Mouse (Mus musculus): ENCODE data around the gene Hoxa9.

Gene Hoxa9

DNA sequence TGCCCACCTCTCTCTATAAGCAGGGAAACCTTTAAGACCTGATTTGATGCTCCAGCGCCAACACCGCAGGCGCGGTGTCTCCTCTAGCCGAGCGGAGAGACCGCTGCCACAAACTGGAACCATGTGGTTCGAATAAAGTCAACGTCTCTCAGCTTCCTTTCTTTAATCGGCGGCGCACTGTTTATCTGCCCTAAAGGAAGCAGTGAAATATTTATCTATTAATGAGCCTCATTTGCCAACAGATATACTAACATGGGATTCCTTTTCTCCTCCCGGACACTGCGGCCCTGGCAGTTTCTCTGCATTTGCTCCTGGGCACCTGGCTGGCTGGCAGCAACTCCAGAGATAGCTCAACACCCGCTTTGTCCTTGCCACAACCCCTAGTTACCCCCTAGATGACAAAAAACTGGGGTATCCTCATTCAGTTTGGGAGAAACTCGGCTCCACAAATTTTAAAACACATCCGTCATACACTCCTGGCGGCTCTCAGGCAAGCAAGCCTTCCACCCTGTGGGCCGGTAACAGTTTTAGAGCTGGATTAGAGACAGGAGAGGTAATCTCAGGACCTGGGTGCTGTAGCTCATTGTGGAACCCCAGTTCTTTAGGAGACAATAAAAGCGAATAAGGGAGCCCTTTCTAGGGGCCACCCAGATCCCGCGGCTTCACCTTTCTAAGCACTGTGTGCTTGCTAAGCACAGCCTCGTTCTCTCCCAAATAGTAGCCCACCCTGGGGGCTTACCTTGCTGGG lies 12.8 kb downstream of the Hoxa9 start:
- DNase-seq (ENCODE audit: low read depth, low spot score) = peak; percentile 65

DNA sequence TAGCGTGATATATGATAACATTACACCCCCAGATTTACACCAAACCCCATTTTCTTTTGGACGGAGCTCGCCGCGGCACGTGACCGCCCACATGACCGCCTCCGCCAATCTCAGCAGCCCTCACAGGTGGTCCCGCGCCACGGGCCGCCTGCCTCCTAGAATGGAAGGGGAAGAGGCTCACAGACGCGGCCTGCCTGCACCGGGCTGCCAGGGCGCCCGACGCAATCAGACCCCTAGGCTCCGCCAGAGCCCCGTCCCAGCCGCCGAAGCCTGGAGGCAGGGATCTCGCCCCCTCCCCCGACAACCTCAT lies 13.5 kb downstream of the Hoxa9 start:
- DNase-seq (ENCODE audit: low read depth, low spot score) = peak; percentile 87

DNA sequence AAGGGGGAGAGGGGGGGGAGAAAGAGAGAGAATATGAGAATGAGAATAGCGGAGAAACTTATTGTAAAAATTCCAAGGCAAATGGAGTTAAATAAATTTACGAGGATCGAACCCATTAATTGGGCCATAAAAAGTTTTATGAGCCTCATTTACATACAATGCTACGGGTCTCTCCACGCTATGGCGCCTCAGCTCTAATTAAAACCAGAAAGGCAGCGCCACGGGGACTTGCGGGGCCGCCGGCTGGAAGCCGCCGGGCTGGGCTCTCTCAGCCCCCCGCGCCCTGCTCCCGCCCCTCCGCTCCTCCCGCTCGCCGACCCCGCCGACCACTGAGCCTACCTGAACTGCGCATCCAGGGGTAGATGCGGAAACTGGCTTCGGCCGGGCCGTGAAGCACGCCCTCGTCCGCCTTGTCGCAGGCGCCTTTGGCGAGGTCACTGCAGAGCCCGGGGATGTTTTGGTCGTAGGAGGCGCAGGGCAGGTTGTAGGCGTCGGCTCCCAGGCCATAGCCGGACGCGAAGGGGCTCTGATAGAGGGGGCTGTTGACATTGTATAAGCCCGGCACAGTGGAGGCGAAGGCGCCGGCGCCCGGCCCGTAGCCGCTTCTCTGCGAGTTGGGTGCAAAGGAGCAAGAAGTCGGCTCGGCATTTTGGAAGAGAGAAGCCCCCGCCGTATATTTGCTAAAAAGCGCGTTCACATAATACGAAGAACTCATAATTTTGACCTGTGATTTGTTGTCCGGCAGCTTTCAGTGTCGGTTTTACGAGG lies 14.0 kb downstream of the Hoxa9 start:
- DNase-seq (ENCODE audit: low read depth, low spot score) = peak; percentile 67

DNA sequence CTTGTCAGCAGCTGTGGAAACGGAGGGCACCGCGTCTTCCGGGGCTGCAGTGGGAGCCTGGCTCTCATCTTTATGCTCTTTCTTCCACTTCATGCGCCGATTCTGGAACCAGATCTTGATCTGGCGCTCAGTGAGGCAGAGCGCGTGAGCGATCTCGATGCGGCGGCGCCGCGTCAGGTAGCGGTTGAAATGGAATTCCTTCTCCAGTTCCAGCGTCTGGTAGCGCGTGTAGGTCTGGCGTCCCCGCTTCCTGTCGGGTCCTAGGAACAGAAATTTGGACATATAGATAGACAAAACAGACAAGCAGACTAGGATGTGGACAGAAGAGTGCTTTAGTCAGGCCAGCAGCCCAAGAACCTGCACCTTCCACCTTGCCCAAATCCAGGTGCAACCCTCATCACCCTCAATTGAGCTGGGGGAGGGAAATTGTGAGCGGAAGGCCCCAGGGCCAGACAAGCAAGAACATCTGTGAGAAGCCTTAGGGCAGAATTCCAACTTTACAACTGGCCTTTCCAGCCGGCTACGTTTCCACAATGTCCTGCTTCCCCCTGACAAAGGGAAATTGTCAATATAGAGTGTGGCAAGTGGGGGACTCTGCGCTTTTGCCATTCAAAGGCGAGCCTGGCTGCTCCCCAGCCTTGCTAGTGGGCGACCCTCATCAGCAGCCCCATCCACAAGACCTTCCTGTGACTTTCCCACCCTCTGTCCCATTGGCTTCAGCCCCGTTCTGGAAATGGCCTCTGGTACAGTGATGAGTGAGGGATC lies 14.9 kb downstream of the Hoxa9 start:
- peak; percentile 66 for DNase-seq (ENCODE audit: low read depth, low spot score)

DNA sequence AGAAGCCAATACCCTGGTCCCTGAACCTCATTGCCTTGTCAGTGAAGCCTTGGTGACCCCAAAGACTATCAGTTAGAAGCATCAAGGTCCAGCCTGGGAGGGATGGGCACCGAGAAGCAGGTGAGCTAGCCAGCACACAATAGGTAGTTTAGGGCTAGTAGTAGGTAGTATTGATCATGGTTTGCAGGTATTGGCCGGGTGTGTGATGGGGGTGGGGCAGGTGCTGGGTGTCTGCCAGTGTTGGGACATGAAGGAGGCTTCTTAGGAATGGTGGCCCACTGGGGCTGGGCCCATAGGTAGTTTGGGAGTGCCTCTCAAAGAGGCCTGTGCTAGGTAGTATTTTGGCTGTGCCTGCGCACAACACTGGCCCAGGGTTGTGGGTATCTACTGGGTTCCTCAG lies 15.8 kb downstream of the Hoxa9 start:
- DNase-seq (ENCODE audit: low read depth, low spot score) = peak; percentile 5

DNA sequence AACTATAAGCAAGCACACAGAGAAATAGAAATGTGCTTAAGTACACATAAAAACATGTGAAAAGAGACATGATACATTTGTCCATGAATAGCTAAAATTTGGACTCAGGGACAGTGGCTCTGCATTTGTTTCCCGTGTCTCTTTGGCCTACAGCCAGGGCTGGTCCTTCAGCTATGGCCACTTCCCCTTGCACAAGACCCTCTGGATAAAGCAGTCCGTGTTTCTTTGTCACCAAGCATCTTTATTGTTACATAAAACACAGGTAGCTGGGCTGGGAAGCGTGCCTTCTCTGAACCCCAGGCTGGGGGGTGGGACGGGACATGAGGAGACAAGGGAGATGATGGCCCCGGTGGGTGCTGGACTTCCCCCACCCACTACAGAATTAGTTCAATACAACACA lies 16.6 kb downstream of the Hoxa9 start:
- no peak for DNase-seq (ENCODE audit: low read depth, low spot score)

DNA sequence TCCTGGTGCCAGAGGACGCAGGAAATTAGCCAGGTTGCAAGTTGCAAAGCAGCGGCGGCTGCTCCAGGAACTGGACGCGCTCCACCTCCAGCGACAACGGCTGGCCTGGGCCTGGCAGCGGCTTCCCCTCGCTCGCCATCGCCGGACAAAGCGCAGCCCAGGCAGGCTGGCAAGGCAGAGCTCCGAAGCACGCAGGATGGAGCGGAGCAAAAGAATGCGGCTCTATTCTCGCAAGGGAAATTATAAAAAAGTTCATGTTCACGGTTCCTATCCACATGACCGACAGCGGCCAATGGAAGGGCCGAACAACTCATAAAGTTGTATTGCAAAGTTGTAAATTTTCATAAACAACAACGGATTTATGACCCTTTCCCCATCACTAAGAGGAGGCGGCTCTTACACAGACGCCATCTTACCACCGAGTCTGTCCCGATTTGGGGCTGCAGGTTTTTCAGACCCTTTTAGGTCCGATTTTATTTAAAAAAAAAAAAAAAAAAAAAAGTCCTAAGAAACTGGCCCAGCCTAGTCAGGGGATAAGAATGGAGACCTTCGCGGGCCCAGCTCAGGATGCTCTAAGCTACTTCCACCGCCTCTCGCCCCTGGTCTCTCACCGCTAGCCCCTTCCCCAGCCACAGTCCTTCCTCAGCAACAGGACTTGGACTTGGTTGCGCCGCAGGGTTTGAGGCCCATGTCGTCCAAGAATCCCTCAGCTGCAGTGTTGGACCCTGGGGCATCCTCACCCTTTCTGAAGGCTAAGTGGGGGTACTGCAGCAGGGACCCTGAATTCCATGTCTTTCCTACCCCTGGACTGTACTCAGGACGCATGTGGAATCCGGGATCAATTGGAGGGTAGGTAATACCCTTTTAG lies 17.5 kb downstream of the Hoxa9 start, which contains the start of the genes Hoxa3 and Gm28308:
TSS of gene Hoxa3 (minus strand) at position 218 of the 868 bp plus-strand sequence.
TSS of gene Gm28308 (minus strand) at position 221 of the 868 bp plus-strand sequence.
- peak; percentile 10 for DNase-seq (ENCODE audit: low read depth, low spot score)

DNA sequence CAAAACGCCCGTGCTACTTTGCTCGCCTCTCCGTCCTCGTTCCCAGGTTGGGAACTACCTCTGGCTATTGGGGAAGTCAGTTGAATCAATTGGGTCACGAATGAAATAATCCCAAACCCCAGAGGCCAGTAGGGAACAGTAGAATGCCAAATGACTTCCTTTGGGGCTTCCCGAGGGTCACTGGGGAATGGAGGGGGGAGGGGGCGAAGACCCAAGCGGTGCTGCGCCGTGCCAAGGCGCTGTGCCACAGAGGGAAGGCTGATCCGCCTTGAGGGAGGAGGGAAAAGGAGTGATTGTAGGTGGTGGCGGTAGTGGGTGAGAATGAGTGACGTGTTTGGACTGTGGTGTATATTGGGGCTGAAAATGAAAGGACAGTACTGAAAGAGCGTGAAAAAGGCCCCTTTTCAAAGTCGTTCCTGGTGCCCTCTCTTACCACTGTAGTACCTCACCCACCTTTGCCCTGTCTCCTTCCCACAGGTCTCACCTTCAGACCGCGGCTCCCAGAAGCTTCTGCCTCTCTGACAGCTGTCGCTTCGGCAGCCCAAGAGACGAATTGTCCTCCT lies 18.3 kb downstream of the Hoxa9 start:
- no peak for DNase-seq (ENCODE audit: low read depth, low spot score)

DNA sequence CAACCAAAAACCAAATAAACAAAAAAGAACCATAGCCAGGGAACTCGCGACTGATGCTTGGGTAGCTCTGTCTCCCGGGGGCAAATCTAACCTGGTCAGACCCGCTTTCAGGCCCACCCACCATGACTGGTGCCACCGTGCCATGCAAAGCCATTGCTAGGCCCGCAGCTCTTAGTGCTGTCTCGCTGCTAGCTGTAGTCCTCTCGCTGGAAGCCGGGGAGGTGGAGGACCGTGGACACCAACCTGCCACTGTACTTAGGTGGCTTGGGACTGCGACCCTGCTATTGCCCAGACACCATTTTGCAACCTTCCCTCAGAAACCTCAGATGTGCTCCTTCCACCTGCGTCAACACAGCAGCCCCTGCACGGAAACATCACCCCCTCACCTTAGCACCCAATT lies 18.9 kb downstream of the Hoxa9 start:
- no peak for DNase-seq (ENCODE audit: low read depth, low spot score)

DNA sequence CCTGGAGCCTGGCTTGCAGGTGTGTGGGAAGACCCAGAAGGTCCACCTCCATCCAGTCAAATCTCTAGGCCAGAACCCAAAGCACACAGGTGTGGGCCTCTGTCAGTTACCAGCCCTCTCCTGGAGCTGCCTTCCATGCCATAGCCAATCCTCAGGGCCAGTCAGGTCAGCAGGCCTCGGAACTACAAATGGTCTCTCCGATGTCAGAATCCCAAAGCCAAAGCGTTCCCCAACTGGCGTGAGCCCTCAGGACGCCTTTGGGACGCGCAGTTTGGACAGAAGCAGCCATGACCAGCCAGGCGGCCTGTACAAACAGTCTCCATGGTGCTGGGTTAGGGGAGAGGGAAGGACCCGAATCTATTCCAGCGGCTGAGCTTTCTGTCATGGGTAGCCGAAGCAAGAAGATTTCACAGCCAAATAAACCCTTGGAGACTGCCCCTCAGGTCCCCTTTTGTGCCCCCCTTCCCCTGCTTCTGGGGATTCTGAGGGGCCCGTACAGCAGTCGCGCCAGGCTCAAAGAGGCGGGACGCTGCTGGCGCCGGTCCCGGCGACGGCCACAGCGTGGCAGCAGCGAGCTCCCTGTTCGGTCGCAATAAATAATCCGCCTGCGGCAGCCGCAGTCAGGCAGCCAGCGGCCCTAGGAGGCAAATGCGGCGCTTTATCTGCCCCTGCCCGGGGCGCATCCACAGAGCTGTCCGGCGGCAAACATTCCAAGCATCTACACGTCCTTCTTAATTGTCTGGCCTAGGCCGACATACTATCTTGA lies 19.5 kb downstream of the Hoxa9 start:
- DNase-seq (ENCODE audit: low read depth, low spot score) = peak; percentile 91

DNA sequence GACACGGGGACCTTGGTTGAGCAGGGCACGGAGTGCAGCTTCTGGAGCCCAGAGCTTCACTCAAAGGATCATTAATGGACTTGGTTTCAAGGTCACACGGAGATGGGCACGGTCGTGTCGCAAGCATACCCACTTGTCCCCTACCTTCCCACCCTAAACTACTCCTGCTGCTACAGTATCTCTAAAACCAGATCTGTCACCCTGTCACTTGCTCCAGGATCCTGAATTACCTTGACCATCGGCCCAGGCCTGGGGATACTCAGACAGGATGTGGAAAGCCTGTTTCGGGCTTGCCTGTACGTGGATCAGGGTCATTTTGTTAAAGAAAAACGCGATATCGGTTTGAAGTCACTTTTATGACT lies 21.2 kb downstream of the Hoxa9 start:
- DNase-seq (ENCODE audit: low read depth, low spot score) = no peak

DNA sequence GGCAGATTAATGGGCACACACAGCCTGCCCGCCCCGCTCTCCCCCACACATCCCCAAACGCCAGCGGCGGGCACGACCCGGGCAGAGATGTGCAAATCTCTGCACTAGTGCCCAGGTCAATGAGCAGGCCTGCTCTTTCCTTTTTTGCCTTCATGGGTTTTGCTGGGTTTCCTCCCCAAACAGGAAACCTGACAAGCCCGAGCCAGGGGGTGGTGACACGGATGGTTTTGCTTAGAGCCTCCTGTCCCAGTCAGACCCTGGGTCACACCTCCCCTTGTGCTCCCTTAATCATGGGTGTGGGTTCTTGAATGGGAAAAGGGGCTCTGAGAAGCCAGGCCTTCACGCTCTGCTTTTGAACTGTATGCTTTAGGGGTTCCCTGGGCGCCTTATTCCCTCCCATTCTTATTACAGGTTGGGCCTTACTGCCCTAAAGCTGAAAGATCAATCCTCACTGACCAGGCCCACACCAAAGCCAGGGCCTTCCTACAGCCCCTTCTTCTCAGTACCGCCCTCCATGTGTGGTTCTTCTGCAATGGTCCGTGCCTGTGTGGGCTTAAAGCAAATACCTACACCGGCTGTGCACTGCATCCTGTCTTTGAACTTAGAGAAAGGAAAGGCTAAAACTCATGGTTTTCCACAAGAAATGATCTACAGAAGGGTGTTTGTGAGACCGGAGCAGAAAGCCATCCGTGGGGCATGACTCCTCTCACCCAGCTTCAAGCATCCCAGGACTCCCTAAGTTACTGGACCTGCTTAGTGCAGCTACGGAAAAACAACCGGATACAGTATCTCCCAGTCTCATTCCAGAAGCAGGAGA lies 21.8 kb downstream of the Hoxa9 start:
- DNase-seq (ENCODE audit: low read depth, low spot score) = peak; percentile 33

DNA sequence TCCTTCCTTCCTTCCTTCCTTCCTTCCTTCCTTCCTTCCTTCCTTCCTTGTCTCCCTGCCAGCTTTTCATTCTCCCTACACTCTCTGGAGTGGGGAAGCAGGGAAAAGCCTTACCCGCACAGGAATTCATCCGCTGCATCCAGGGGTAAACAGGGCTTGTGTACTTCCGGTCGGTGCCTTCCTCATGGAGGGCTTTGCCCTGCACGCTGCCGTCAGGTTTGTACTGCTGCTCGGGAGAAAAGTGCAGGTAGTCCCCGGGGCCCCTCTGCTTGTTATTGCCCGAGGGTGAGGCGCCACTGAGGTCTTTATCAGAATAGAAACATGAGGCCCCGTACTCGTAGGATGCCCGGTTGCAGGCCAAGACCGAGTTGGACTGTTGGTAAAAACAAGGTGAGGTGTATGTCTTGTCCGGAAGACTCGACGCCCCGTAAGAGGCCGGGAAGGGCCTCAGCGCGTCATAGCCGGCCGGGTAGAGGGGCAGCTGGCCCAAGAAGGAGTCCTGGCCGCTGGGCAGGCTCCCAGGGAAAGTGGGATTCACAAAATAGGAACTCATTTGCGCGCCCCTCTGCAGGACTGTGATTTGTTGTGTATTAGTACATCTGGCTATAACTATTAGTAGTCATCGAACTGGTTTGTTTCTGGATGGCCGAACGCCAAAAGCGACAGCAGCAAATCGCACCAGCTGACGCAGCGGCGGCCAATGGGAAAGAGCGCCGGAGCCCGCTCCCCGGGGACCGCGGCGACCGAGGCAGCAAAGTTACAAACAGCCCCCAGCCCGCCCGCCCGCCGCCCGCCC lies 22.6 kb downstream of the Hoxa9 start, which contains the start of gene Hoxa6:
TSS of gene Hoxa6 (minus strand) at position 651 of the 796 bp plus-strand sequence.
- DNase-seq (ENCODE audit: low read depth, low spot score) = peak; percentile 58

DNA sequence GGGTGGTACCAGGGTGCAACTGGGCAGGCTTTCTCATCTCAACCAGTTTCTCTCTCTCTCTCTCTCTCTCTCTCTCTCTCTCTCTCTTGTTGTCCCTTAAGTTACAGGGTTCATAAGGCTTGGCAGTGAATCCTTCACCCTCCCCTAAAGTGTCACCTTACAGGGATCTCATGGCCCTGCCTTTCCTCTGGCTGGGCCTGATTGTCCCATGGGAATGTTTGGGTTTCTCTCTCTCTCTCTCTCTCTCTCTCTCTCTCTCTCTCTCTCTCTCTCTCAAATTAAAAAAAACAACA lies 23.3 kb downstream of the Hoxa9 start:
- no peak for DNase-seq (ENCODE audit: low read depth, low spot score)

DNA sequence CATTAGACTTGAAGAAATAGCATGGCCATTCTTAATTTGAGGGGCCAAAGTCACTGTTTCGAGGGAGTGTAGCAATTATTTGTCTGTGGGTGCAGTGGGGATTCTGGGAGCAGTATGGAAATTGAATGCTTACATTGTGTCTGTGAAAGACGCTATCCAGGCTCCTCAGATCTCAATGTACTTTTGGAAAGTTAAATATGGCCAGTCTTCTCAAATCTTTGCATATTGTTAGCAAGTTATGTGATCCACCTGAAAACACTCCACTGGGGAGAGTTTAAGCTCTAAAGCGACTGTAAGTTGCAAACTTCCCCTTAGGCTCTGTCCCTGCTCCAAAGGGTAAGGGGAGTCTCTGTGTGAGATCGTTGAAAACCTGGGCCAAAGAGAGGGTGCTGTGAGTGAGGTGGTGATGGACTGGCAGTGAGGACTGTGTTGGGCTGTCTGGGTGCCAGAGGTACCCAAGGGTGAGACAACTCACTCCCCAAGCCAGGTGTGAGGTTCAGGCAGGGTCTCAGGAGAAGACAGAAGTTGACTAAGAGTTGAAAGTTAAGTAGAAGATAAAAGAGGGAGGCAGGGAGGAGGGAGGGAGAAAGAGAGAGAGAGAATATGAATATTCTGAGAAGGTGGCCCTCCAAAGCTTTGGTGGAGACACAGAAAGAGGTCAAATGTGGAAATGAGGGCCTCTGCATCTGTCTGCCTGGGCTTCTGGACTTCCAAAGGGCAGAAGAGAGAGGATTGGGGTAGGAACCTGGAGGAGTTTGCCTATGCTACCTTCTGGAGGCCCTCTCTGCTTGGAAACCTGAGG lies 23.8 kb downstream of the Hoxa9 start:
- DNase-seq (ENCODE audit: low read depth, low spot score) = peak; percentile 17

DNA sequence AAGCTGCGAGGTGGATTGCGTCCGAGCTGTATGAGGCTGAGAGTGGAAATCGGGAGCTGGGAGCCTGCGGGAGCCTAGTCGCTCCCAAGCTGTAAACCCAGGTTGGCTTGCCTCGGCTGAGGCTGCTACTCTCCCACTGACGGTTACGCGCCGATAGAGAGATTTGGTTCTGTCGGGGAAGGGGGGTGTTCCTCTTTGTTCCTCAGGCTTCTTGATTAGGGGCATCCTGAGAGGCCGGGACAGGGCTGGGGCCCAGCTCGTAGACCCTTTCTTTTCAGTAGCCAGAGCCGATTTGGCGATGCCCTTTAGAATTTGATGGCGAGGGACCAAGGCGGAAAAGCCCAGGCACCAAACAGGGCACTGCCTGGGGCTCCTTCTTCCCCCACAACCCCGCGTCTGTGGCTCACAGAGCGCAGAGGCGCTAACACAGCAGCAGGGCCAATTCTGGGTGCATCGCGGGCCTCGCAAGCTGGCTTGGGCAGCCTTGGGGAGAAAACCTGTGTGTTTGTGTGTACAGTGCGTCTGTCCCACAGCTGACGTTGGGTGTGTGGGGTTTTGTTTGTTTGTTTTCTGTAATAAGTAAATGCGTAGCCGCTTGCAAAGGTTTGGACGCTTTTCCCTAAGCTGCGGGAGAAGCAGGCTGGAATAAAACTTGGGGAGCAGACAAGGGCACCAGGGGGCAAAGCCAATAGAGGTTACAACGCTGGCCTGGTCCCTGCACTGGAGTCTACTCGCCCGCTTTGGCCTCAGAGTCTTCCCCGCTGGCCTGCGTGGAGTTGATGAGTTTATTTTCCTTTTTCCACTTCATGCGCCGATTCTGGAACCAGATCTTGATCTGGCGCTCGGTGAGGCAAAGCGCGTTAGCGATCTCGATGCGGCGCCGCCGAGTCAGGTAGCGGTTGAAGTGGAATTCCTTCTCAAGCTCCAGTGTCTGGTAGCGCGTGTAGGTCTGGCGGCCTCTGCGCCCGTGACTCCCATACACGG lies 25.0 kb downstream of the Hoxa9 start:
- peak; percentile 62 for DNase-seq (ENCODE audit: low read depth, low spot score)

DNA sequence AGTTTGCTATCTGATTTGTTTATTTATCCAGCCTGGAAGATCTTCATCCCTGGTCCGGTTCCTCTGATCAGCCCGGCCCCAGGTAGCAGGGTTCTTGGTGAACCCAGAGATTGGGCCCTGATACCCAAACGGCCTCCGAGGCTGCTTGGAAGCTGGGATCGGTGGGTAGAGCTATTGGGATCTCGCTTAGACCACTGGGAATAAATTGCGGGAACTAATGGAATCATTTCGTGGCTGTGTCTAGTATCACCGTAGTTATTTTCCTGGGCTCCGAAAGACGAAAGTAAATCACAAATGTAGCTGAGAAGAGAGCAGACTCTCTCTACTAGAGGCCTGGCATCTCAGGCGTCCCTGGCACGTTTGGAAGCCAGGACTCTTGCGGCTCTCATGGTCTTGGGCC lies 25.7 kb downstream of the Hoxa9 start:
- no peak for DNase-seq (ENCODE audit: low read depth, low spot score)
